Mouse (Mus musculus): ENCODE results near the gene Shroom4. TPM values are rescaled to one million over a fixed set of nuclear protein-coding genes. Genes with fewer than 3 reads are reported as not detected.

The Shroom4 gene
- polyA plus RNA-seq (2014; fragmentation: Illumina TruSeq; extraction: RNeasy Lipid Tissue Mini Kit (QIAGEN cat#74804); ENCODE audit: low read depth, low replicate concordance) = 42.9 TPM

DNA sequence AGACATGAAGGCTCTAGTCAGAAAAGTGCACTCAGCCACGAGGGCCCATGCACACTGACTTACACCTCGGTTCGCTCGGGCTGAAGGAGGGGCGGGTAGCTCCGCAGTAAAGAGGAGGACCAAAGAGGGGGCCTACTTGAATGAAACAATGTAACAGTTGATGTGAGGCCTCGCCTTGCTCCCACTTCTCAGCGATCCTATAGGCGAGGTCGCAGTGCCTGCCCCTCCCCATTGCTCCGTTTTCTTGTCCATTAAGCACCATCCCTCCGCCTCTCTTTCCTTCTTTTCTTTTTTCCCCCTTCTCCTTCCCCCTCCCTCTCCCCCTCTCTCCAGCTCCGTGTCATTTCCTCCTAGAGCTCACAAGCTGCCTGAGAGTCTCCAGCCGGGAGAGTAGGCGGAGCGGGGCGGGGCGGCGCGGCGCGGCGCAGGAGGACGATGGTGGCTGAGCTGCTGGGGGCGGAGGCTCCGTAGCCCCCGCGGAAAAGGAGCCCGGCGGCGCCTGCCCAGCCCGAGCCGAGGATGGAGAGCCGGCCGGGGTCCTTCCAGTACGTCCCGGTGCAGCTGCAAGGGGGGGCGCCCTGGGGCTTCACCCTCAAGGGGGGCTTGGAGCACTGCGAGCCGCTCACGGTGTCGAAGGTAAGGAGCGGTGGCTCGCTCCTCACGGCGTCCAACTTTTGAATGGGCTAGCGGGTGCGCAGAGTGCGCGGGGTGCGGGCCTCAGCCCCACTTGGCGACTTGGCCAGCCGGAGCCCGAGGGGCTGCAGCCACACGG, at the start of gene Shroom4:
TSS of gene Shroom4 (plus strand) at position 229 of the 772 bp plus-strand sequence.

Other genes starting within 250 kb of the Shroom4 start
- gene Nudt10, start 226.8 kb upstream of the Shroom4 start, polyA plus RNA-seq (2014; fragmentation: Illumina TruSeq; extraction: RNeasy Lipid Tissue Mini Kit (QIAGEN cat#74804); ENCODE audit: low read depth, low replicate concordance) = 6.5 TPM
- gene Bmp15, start 79.1 kb upstream of the Shroom4 start, polyA plus RNA-seq (2014; fragmentation: Illumina TruSeq; extraction: RNeasy Lipid Tissue Mini Kit (QIAGEN cat#74804); ENCODE audit: low read depth, low replicate concordance) = 1.6 TPM